Mouse (Mus musculus) Muller cell, postnatal 12 days (primary cell): ENCODE results near the gene Ulk1.
"Not testable (repeated sequence)": the region's sequence is repeated elsewhere in the genome, so short reads cannot be mapped to it uniquely, and the experiment has no call there.

Experiments used
- DNase-seq: peaks from one replicate; pipeline ENCODE4 v3.0.0-alpha.2; 2015; ENCODE audit errors: inconsistent ontology term

The Ulk1 gene

DNA sequence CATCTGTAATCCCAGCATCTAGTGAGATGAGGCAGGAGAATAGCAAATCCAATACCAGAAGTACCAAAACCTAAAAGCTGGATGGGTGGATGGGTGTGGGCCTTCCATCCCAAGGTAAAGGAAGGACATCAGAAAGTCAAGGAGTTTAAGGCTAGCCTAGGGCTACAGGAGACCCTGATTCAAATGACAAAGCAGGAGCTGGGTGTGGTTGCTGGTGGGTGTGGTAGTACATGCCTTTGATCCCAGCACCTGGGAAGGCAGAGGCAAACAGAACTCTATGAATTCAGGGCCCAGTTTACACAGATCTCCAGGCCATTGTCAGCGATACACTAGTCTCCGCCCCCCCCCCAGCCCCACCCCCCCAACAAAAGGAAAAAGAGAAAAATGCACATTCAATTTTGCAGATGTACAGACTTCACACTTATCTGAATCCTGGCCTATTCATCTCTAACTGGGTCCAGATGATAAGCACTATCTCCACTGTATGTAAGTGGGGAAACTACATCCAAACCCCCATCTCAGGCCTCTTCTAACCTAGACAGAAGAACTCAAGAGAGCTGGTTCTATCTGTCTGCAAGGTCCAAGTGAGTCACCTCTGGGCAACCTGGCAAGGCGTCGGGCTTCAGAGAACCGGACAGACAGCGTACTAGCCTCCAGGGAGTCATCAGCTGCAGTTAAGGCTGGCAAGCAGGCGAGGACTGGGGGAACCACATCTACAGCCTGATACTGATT, 5.7 kb downstream of the Ulk1 start:
- DNase-seq = no peak

DNA sequence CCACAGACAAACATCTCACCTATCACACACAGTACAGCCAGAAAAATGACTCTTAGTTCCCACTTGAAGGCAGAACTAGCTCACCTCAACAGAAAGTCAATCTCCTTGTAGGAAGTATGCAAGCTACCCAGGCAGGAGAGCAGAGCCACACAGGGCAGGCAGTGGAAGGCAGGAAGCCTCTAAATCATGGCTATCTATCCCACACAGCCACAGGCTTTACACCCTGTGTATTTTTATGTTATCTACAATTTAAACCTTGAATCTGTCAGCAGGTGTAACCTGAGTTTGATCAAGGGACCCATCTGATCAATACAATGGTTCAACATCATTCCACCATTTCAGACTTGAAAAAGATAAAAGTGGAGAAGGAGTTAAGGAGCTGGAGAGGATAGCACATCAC, 7.1 kb downstream of the Ulk1 start:
- no peak for DNase-seq

DNA sequence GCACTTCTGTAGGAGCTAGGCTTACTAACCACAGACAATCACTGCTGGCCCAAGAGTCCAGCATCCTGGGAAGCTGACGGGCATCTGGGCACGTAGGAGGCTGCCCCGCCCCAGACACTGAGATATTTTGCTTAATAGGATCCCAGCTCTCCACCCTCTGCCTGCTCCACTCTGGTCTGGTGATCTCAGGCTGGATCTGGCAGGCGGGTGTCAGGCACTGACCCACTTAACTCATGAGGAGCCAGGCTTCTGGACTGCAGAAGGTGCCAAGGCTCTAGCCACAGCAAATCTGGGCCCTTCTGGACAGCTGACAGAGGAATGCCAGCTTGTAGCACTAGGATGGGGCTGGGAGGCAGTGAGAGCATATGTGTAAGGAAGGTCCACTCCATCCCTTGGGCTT, 7.7 kb downstream of the Ulk1 start:
- DNase-seq = peak; percentile 85

DNA sequence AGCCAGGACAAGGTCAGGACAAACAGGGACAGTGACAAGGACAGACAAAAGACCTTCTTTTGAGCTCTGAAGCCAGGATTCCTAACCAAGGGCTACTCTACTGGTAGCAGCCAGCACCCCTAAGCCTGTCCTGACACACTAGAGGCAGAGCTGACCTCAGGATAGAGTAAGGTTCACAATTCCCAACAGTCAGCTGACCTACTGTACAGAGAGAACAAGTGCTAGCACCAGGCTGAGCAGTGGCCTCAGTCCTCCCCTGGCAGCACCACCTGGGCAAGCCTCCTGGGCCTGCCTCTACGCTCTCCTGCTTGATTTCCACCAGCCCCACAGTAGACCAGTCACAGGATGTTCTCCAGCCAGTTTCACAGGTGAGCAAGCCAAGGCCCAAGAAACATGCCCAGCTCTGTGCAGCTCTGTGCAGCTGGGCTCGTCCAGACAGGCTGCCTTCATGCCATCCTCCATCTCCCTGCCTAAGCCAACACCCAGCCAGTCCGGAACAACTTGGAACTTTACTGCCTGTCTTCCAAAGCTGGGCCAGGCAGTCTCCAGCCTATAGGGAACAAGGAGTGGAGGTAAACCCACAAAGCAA, 8.8 kb downstream of the Ulk1 start:
- DNase-seq = no peak

DNA sequence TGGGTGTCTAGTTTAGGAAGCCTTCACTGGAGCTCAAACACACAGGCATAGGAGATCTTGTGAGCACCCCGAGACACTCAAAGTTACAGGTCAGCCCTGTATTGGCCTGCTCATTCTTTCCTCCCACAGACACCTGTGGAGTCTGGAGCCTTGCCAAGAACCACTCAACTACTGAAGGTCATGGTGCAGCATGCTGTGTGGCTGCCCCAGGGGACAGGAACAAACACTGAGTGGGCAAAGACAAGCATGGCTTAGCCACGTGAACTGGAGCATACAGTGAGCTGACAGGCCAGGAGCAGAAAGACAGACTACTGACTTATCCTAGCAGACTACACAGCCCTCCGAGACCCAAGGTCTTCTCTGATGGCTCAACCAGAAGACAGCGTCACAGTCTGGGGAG, 12.2 kb downstream of the Ulk1 start:
- DNase-seq = peak; percentile 33

DNA sequence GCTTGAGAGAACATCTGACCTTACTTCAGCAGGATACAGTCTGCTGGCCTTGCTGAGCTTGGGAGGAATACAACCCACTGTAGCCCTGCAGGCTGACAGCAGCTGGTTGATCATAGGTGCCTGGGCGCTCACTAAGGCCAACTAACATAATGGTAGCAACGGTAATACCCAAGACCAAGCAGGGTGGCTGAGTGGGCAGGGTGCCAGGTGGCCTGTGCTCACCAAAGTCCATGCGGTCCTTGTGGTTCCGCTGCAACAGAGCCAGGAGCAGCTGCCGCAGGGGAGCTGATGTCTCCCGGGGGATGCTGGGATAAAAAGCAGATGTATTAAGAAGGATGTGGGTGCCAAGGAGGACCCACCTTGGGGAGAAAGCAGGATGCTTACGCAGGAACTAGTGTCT, 15.5 kb downstream of the Ulk1 start:
- DNase-seq = no peak

DNA sequence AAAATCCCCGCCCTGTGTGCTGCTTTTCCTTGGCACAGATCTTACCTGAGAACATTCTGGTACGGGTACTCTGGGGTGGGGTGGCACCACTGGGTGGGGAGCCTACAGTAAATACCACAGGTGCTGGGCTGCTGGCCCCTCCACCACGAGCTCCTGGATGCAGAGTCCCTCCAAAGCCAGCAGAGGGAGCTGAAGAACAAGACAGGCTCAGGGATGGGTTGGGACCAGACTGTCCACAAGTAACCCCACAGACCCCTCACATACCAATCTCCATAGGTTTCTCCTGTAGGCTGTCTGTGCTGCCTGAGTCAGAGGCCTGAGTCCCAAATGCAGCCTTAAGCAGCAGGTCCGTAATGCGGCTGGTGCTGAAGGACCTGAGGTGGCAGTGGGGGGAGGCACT, 21.2 kb downstream of the Ulk1 start:
- DNase-seq = peak; percentile 45

DNA sequence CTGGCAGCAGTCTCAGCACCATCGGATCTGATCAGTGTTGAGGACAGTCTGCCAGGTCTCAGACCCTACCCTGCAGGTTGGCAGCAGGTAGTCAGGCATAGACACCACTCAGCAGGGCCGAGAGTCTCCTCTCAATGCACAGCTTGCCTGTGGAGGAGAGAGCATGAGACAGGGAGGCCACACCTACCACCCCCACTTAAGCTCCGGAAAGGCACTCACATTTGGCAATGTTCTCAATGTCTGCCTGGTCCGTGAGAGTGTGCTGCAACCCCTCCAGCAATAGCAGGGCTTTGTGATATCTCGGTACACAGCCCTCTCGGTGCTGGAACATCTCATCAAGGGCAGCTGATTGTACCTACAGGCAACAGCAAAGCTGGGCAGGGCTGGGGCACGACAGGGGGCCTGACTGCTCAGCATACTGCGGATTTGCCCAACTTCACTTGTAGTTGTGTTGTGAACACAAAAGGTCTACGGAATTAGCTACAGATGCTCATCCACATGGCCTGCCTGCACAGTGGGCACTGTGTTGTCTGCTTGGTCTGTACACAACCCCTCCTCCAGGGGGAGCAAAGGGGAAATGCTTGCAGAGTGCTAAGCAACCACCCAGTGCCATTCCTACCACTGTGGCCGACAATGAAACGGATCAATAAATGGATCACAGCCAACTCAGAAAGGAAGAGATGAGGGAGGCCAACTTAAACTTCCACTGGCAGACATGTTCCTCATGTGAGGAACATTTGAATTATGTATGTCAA, 23.6 kb downstream of the Ulk1 start:
- no peak for DNase-seq

DNA sequence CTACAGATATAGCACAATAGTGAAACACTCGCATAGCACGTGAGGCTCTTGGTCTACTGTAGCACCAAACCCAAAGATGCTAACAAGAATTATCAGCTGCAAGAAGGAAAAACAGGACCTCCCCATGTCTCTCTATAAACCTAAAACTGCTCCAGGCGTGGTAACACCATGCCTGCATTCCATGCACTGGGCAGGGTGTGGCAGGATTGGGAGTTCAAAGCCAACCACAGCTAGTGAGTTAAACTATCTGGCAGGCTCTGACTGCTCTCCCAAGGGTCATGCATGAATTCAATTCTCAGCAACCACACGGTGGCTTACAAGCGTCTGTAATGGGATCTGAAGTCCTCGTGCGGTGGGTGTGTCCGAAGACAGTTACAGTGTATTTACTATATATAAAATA, 26.7 kb downstream of the Ulk1 start:
- DNase-seq = no peak

DNA sequence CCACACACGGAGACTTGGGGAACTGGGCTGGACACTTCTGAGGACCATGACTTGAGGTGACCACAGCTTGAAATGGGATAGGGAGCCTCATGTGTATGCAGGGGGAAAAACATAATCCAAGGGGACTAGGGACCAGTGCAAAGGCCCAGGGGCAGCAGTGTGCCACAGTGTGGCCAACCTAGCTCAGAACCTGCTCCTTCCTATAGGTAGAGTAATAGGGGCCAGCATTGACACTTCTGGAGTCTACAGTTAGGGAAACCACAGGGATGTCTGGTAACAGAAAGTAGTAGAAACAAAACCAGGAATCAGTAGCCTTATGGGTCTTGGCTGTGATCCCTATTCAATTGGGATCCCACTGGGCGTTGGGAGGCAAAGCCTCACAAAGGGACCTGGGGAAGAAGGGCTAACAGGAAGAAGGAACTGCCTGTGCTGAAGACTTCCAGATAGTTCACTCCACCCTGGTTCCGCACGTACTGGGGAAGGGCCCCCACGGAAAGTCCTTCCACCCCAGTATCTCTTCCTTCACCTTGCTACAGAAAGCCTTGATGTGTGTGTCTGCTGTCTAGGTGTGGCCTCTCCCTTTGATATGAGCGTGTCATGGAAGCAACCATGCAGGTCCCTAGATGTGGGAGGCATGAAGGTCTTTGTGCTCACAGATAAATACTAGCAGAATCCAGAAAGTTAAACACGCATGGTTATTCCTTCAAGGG, 28.2 kb downstream of the Ulk1 start:
- DNase-seq = no peak

DNA sequence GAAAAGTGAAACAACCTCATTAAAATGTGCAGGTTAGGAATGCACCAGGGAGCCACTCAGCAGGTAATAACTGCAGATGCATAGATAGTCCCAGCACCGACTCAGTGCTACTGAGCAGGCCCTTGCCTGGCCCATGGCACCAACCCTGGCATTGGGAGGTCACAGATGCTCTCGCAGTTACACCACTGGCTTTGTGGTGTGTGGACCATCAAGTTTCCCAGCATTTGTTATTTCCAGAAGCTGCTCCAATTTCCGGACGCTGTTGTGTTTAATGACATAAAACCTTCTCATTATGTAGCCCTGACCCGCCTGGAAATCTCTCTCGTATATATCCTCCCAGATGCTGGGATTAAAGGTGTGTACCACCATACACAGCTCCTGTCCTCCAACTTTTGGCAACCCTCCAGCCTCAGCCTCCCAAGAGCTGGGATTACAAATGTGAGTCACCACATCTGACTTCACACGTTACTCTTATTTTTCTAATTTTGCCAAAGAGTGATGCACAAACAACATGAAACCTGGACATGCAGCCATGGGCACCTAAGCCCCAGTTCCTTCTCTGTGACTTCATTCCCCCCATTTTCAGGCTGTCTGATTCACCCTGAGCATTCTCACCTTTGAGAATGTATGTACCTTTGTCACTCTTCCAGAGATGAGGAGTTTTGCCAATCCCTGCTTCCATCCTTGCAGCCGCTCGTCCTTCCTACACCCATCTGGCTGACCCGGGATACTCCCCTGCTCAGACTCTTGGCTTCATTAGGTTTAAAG, 29.0 kb downstream of the Ulk1 start:
- DNase-seq = no peak

DNA sequence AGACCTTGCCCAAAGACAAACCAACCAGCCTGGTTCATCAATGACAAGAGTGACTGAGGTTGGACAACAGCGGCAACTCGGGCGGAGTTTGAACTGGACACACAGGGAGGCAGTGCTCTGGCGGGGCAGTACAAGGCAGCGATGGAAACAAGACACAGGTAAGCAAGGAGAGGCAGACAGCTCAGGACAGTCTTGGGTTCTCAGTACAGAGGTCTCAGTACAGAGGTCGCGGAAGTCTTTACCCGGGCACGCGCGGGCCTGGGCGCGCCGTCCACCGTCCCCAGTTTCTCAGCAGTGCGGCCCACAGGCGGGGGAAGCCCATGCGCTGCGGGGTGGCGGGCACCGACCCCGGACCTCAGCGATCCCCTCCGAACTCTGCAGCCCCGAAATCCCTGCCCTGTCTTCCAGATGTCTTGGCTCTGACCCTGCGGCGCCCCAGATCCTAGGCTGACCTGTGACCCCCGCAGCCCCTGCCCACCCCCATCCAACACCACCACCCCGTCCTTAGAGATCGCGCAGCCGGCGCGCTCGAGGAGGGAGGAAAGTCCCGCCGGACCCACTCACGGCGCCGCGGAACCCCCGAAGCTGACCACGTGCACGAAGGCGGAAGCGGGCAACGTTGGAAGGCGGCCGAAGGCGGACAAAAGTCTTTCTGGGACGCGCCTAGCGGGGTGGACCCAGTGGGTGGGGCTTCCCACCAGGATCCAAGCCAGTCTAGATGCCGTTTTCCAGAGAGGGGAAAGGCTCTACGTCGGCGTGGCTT, 29.7 kb downstream of the Ulk1 start, which contains the start of gene Pus1:
Pus1 (minus strand) TSS at position 662 of the 763 bp plus-strand sequence.
- peak; percentile 91 for DNase-seq

DNA sequence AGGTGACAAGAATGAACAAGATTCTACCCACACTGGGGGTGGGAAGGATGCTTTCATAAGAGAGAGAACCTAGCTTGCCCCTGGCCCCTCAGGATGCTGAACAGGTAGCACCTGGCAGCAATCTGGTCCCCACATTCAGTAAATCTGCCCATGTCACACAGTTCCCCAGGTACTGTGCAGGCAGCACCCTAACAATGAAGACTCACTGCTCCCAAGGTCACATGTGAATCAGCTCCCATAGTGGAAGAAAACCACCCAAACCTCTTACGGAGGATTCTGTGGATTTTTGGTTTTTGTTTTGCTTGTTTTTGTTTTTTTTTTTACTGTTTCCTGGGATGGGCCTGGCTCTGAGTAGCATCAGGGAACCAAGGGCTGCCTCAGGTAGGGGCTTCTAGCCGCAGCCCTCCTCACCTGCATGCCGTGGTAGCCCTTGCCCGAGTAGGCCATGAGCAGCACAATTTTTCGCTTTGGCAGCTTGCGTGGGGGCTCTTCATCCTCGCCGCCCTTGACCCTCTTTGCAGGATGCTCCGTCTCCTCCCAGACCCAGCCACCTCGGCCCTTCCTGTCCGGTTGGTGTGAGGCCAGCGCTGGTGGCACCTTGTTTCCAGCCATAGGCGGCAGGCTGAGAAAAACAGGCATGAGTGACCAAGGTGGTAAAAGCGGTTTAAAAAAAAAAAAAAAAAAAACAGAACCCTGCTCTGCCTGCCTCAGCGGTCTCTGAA, 30.5 kb downstream of the Ulk1 start:
- DNase-seq = no peak

DNA sequence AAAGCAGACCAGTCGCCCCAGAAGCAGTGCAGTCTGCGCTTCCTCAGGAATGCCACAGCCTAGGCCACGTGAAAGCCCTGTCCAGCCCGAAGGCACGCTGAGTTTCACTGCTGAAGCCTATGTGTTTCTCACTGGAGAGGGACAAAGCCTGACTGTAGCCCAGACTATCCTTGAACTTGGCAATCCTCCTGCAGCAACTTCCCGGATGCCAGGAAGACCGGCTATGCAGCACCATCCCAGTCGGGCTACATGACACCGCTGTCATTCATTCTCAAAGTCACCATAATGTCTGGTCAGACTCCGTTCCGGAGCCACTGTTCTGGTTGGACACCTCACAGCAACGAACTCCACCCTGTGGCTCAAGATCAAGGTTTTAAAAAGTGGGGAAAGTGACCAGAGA, 31.6 kb downstream of the Ulk1 start:
- no peak for DNase-seq

DNA sequence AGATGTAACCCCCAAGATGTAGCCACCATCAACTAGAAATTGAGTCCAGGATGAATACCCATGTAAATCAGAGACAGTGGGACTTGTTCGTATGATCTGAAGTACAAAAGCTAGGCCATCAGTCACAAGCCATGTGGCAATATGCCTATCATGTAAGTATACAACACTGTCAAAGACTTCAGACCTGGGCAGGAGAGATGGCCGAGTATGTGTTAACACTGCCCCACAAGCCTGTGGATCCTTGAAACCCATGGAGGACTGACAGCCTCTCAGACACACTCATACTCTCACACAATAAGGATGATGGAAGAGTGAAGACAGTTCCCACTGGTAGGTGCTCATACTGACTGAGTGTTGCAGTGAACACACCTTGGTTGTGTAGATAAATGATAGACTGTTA, 33.8 kb downstream of the Ulk1 start:
- DNase-seq = no peak

DNA sequence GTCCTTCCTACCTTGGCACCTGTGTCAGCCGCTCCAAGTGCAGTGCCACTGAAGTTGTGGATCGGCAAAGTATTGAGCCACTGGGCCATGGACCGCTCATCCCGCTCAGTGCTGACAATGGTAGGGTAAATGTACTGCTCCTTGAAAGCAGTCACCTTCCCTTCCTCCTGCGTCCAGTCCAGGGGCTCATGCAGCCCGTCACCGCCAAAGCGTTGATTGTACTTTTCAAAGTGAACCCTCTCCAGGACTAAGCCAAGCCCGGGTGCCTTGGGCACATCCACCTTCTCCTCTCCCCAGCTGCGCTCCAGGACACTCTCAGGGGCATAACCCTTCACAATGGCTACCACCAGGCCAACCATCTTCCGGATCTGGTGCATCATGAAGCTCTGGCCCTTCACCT, 35.4 kb downstream of the Ulk1 start:
- no peak for DNase-seq

DNA sequence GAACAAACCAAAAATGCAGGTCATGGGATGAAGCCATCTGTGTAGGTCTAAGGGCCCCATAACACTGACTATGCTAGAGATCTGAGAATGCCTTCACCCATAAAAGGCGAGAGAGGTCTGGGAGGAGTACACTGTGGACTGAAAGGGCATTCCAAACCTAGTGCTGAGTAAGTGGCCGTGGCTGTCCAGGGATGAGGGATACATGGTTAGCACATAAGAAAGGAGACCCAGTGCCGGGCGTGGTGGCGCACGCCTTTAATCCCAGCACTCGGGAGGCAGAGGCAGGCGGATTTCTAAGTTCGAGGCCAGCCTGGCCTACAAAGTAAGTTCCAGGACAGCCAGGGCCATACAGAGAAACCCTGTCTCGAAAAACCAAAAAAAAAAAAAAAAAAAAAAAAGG, 37.0 kb downstream of the Ulk1 start:
- not testable (repeated sequence) for DNase-seq

DNA sequence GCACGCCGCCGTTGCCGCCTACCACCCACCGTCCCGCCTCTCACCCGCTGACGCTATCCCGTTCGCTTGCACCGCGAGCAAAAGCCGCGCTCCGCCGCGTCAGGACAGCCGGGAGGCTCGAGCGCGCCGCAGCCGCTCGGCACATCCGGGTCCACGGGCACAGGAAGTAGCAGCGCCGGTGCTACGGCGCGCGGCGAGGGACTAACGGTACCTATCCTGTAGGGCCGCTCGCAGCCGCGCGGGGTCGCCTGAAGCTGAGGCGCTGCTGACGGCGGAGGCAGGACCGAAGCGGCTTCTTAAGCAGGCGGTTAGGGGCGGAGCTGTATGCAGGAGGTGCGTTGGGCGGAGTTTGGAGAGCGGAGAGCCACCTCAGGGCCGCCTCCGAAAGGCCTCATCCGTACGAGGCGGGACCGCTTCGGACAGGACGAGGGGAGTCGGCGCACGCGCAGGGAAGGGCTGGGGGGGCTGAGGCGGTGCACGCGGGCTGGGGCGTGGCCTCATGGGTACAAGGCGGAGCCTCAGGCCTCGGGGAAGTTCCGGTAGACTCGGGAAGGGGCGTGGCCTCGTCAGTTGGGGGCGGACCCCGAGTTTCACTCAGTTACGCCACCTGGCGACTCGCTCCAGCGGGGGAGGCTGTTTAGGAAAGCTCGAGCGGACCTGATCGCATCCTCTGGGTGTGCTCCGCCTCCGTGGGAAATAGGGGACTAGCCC, 39.3 kb downstream of the Ulk1 start, which contains the start of gene Ep400:
Ep400 (minus strand) TSS at position 270 of the 711 bp plus-strand sequence.
- peak; percentile 100 for DNase-seq

DNA sequence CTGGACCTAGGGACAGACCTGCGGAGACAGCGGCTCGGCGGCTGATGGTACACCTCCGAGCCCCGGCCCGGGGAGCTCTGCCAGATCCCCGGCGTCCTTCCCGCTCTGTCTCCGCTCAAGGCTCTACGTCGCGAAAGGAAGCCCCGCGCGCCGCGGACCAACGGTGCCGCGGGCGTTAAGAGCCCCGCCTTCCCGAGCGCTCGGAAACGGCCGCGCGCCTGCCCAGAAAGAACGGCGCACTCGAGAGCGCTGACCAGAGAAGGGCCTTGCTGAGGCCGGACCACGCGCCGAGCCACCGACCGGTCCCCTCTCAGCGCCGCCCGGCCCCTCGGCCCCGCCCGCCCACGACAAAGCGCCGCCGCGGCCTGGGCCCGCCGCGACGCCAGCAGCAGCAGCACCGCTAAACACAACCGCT, 39.9 kb downstream of the Ulk1 start:
- DNase-seq = no peak
